Mouse (Mus musculus) mesoderm, embryonic 11.5 days (tissue): ENCODE data around the gene Gabarap.
"Not testable (repeated sequence)": the region's sequence is repeated elsewhere in the genome, so short reads cannot be mapped to it uniquely, and the experiment has no call there.

Source experiments
- DNase-seq: peaks from one replicate; pipeline ENCODE4 v3.0.0-alpha.2; 2012; ENCODE audit warnings: low read depth, low spot score

Gabarap gene

GRCm38 (mm10) chr11:69990850-69991691 lies at the start of gene Gabarap:
Gabarap (plus strand) TSS chr11:69991143.
- DNase-seq = peak; percentile 97

- no peak for DNase-seq
These were observed 45.7 kb upstream of the Gabarap start for GRCm38 (mm10) chr11:69945216-69945615.

GRCm38 (mm10) chr11:69945997-69946891 lies 44.7 kb upstream of the Gabarap start:
- DNase-seq = no peak

GRCm38 (mm10) chr11:69947337-69948065 lies 43.4 kb upstream of the Gabarap start:
- DNase-seq = peak; percentile 77

- peak; percentile 97 for DNase-seq
These were observed 42.7 kb upstream of the Gabarap start, which contains the start of gene Slc2a4 for GRCm38 (mm10) chr11:69948066-69948762. Slc2a4 (minus strand) TSS chr11:69948188.

GRCm38 (mm10) chr11:69948763-69949150 lies 42.2 kb upstream of the Gabarap start:
- DNase-seq = peak; percentile 93

- no peak for DNase-seq
These were observed 40.0 kb upstream of the Gabarap start for GRCm38 (mm10) chr11:69950807-69951459.

- DNase-seq = no peak
These were observed 38.7 kb upstream of the Gabarap start for GRCm38 (mm10) chr11:69952274-69952673.

- no peak for DNase-seq
These were observed 37.6 kb upstream of the Gabarap start for GRCm38 (mm10) chr11:69953267-69953915.

GRCm38 (mm10) chr11:69955618-69956017 lies 35.3 kb upstream of the Gabarap start:
- DNase-seq = not testable (repeated sequence)

GRCm38 (mm10) chr11:69956218-69956617 lies 34.7 kb upstream of the Gabarap start:
- DNase-seq = no peak

- no peak for DNase-seq
These were observed 30.3 kb upstream of the Gabarap start for GRCm38 (mm10) chr11:69960616-69961015.

GRCm38 (mm10) chr11:69961841-69962240 lies 29.1 kb upstream of the Gabarap start:
- DNase-seq = no peak

GRCm38 (mm10) chr11:69964650-69965270 lies 26.2 kb upstream of the Gabarap start, which contains the start of gene Cldn7:
Cldn7 (plus strand) TSS chr11:69964779.
- no peak for DNase-seq

GRCm38 (mm10) chr11:69965271-69966005 lies 25.5 kb upstream of the Gabarap start:
- peak; percentile 28 for DNase-seq

- DNase-seq = peak; percentile 18
These were observed 24.7 kb upstream of the Gabarap start for GRCm38 (mm10) chr11:69966006-69966859.

GRCm38 (mm10) chr11:69966860-69967517 lies 24.0 kb upstream of the Gabarap start:
- DNase-seq = no peak
